Mouse (Mus musculus): ENCODE data around the gene Fam241b.

Fam241b gene

GRCm38 (mm10) chr10:62132691-62133281 is 10.9 kb downstream of the Fam241b start, which contains the start of gene Neurog3:
TSS of gene Neurog3 (plus strand) at chr10:62133090.
- peak; percentile 80 for DNase-seq (ENCODE audit: low read depth, low spot score)

GRCm38 (mm10) chr10:62128316-62128951 is 15.3 kb downstream of the Fam241b start:
- DNase-seq (ENCODE audit: low read depth, low spot score) = no peak

GRCm38 (mm10) chr10:62127711-62128231 is 15.9 kb downstream of the Fam241b start:
- DNase-seq (ENCODE audit: low read depth, low spot score) = no peak

DNA sequence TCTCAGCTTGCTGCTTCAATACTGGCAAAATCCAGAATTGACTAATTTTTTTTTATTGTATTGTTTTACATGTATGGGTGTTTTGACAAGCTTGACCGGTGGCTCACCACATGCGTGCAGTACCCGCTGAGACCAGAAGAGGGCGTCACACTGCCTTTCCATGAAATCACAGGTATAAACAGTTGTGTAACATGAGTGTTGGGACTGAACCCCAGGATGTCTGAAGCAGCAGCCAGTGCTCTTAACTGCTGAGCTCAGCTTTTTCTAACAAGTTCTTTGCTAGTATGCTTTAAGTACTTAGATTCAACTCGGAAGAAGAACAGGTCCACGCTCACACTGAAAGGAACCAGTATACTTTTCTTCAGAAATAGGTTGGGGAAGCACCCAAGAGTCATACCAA is 16.6 kb downstream of the Fam241b start:
- peak; percentile 52 for DNase-seq (ENCODE audit: low read depth, low spot score)

DNA sequence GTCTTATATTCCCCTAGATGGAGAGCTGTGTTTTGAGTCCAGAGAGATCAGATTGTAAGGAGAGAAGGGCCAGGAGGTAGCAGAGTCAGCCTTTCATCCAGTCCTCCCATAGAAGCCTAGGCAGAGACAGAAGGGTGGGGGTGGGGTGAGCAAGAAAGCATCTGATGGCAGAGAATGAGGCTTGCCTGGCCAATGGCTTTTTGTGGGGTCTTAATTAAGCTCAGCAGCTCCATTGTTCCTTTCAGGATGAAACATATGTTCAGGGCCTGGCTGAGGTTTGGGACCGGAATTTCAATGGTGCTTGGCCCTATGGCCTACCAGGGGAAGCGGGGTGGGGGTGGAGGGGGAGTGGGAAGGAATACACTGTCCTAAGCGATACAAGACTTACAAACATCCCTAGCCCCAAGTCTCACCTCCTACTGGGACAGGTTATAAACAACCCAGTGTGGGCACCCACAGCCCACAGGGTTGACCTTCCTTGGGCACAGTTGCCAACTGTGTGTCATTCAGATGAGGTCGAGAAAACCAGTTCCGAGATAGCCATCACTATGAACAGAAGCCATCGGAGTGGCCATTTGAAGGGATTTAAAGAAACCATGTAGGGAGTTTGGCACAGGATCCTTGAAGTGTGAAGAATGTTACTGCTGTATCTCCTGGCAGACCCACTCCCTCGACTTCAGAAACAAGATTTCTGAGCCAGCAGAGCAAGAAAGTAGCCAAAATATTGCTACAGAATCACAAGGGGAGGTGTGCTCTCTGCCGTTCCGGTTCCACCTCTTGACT is 29.7 kb downstream of the Fam241b start:
- DNase-seq (ENCODE audit: low read depth, low spot score) = no peak

- DNase-seq (ENCODE audit: low read depth, low spot score) = no peak
These were observed 32.5 kb downstream of the Fam241b start for GRCm38 (mm10) chr10:62111207-62111576.

GRCm38 (mm10) chr10:62110504-62111206 is 33.1 kb downstream of the Fam241b start:
- peak; percentile 71 for DNase-seq (ENCODE audit: low read depth, low spot score)

DNA sequence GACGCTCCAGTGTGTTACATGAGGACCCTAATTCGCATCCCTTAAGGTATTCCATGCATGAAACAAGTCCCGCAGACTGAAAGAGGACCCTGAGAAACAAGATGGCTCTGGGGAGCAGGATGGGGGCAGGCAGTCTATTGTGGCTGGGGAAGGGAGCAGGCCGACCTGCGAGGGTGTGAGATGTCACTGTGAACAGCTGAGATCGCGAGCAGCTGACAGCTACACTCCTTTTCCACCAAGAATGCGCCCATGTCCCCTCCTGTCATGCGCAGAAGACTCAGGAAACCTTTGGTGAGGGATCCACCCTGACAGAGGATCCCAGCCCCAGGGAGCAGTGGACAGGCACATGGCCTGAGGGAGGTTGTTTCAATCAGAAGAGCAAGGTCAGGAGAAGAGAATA is 36.7 kb downstream of the Fam241b start:
- no peak for DNase-seq (ENCODE audit: low read depth, low spot score)

GRCm38 (mm10) chr10:62104835-62105576 is 38.7 kb downstream of the Fam241b start:
- peak; percentile 78 for DNase-seq (ENCODE audit: low read depth, low spot score)

- peak; percentile 82 for DNase-seq (ENCODE audit: low read depth, low spot score)
These were observed 41.9 kb downstream of the Fam241b start for GRCm38 (mm10) chr10:62101504-62102439.

- DNase-seq (ENCODE audit: low read depth, low spot score) = no peak
These were observed 43.8 kb downstream of the Fam241b start for GRCm38 (mm10) chr10:62099749-62100403.

DNA sequence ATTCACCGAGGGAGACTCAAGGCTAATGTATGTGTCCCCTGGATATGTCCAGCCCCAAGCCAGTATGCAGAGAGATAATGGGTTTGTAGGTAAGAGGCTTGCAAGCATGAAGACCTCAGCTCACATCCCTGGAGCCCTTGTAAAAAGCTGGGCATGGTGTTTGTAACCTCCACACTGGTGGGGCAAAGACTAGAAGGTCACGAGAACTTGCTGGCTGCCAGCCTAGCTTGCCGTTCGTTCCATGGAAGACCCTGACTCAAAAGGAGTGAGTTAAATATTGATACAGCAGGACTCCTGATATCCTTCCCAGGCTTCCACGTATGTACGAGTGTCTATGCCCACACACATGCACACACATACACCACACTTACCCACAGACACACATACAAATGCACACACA is 49.3 kb downstream of the Fam241b start:
- no peak for DNase-seq (ENCODE audit: low read depth, low spot score)

DNA sequence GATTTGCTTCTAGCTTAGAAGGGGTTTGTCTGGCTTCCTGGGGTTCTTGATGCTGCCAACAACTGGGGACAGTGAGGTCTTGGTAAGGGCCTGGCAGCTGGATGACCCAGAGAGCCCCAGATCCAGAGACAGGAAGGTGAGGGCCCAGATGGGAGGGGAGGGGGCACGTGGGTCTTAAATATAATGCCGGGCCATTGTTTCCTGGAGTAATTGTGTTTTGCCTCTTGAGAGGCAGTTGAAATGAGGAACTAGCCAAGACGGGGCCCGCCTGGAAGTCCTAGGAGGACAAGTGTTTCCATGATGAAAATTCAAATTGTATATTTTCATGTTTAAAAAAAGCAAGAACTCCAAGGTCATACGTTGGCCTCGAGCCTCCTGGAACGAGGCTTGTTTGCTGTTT is 49.8 kb downstream of the Fam241b start:
- no peak for DNase-seq (ENCODE audit: low read depth, low spot score)

GRCm38 (mm10) chr10:62089486-62089885 is 54.2 kb downstream of the Fam241b start:
- no peak for DNase-seq (ENCODE audit: low read depth, low spot score)

DNA sequence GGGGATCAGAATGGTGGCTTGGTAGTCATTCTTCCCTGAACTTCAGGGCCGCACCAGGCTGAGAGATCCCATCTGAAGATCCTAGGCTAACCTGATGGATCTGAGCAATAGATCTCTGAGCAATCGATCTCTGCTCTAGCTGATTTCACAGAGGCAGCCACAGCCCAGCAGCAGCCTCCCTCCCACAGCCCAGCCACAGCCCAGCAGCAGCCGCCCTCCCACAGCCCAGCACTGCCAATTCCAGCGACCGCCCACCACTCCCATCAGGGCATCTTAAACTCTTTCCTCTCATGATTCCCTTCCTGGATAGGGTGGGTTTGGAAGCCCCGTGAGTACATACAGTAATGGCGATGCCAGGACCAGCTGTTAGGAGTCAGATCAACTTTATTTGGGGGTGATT is 54.6 kb downstream of the Fam241b start:
- no peak for DNase-seq (ENCODE audit: low read depth, low spot score)

GRCm38 (mm10) chr10:62088411-62088810 is 55.3 kb downstream of the Fam241b start:
- no peak for DNase-seq (ENCODE audit: low read depth, low spot score)

GRCm38 (mm10) chr10:62086826-62087225 is 56.9 kb downstream of the Fam241b start:
- DNase-seq (ENCODE audit: low read depth, low spot score) = no peak

DNA sequence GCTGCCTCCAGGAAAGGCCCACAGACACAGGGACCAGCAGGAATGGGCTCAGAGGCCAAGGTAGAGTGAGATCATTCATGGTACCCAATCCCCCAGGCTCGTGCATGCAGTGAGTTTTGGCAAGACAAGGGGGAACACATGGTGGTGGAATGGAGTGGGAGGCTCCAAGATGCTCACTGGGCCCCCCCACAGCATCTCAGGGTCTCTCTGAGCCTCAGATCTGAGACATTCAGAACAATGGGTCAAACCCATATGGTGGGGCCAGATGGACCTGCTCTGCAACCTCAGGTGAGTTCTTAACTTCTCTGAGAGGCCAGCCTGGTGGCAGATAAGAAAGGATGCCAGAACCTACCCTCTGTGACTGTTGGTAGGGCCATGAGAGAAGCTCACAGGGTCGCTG is 57.7 kb downstream of the Fam241b start:
- DNase-seq (ENCODE audit: low read depth, low spot score) = no peak
